Mouse (Mus musculus): ENCODE results near the gene Ntrk3.

Ntrk3 gene

GRCm38 (mm10) chr7:78737614-78738210 lies at the start of gene Ntrk3:
Ntrk3 (minus strand) TSS chr7:78738012.
- Histone ChIP-seq H3K36me3 (ENCODE audit: control insufficient read depth, insufficient read depth, low read length, poor library complexity, severe bottlenecking) (no peaks in the 10 kb centered on the region), H3K27me3 (ENCODE audit: control insufficient read depth, insufficient read depth, low read length, poor library complexity, severe bottlenecking) (no peaks in the 10 kb centered on the region)
- no peak for DNase-seq (ENCODE audit: low read depth, low spot score)

- H3K27me3 ChIP-seq (ENCODE audit: control insufficient read depth, insufficient read depth, low read length, poor library complexity, severe bottlenecking) = no peaks in the 10 kb centered on the region
- H3K36me3 ChIP-seq (ENCODE audit: control insufficient read depth, insufficient read depth, low read length, poor library complexity, severe bottlenecking) = no peaks in the 10 kb centered on the region
- no peak for DNase-seq (ENCODE audit: low read depth, low spot score)
These were observed 48.1 kb upstream of the Ntrk3 start for GRCm38 (mm10) chr7:78785906-78786305.

- DNase-seq (ENCODE audit: low read depth, low spot score) = peak; percentile 89
- H3K27me3 ChIP-seq (ENCODE audit: control insufficient read depth, insufficient read depth, low read length, poor library complexity, severe bottlenecking) = no peaks in the 10 kb centered on the region
- H3K36me3 ChIP-seq (ENCODE audit: control insufficient read depth, insufficient read depth, low read length, poor library complexity, severe bottlenecking) = no peaks in the 10 kb centered on the region
These were observed 45.1 kb upstream of the Ntrk3 start, which contains the start of the genes Mrps11 and Mrpl46 for GRCm38 (mm10) chr7:78782639-78783581. Mrps11 (plus strand) TSS chr7:78783119. Mrpl46 (minus strand) TSS chr7:78783531.

- peaks cover 4% of the 10 kb centered on the region for H3K36me3 ChIP-seq (ENCODE audit: control insufficient read depth, insufficient read depth, low read length, poor library complexity, severe bottlenecking)
- DNase-seq (ENCODE audit: low read depth, low spot score) = no peak
- no peaks in the 10 kb centered on the region for H3K27me3 ChIP-seq (ENCODE audit: control insufficient read depth, insufficient read depth, low read length, poor library complexity, severe bottlenecking)
These were observed 40.9 kb upstream of the Ntrk3 start for GRCm38 (mm10) chr7:78778741-78779140.

GRCm38 (mm10) chr7:78770936-78771335 lies 33.1 kb upstream of the Ntrk3 start:
- no peak for DNase-seq (ENCODE audit: low read depth, low spot score)
- Histone ChIP-seq H3K27me3 (ENCODE audit: control insufficient read depth, insufficient read depth, low read length, poor library complexity, severe bottlenecking) (no peaks in the 10 kb centered on the region), H3K36me3 (ENCODE audit: control insufficient read depth, insufficient read depth, low read length, poor library complexity, severe bottlenecking) (peaks cover 2% of the 10 kb centered on the region; the same call in 1 of the 2 replicates)

GRCm38 (mm10) chr7:78769075-78769652 lies 31.4 kb upstream of the Ntrk3 start:
- Histone ChIP-seq H3K36me3 (ENCODE audit: control insufficient read depth, insufficient read depth, low read length, poor library complexity, severe bottlenecking) (no peaks in the 10 kb centered on the region), H3K27me3 (ENCODE audit: control insufficient read depth, insufficient read depth, low read length, poor library complexity, severe bottlenecking) (no peaks in the 10 kb centered on the region)
- no peak for DNase-seq (ENCODE audit: low read depth, low spot score)

GRCm38 (mm10) chr7:78767929-78768531 lies 30.2 kb upstream of the Ntrk3 start:
- H3K27me3 ChIP-seq (ENCODE audit: control insufficient read depth, insufficient read depth, low read length, poor library complexity, severe bottlenecking) = no peaks in the 10 kb centered on the region
- no peak for DNase-seq (ENCODE audit: low read depth, low spot score)

GRCm38 (mm10) chr7:78766019-78766683 lies 28.3 kb upstream of the Ntrk3 start:
- DNase-seq (ENCODE audit: low read depth, low spot score) = peak; percentile 81
- Histone ChIP-seq H3K27me3 (ENCODE audit: control insufficient read depth, insufficient read depth, low read length, poor library complexity, severe bottlenecking) (no peaks in the 10 kb centered on the region), H3K36me3 (ENCODE audit: control insufficient read depth, insufficient read depth, low read length, poor library complexity, severe bottlenecking) (no peaks in the 10 kb centered on the region)

More at GRCm38 (mm10) chr7:78767929-78768531, 30.2 kb upstream of the Ntrk3 start:
- no peaks in the 10 kb centered on the region for H3K36me3 ChIP-seq (ENCODE audit: control insufficient read depth, insufficient read depth, low read length, poor library complexity, severe bottlenecking)

GRCm38 (mm10) chr7:78765215-78765631 lies 27.4 kb upstream of the Ntrk3 start:
- no peak for DNase-seq (ENCODE audit: low read depth, low spot score)
- Histone ChIP-seq H3K27me3 (ENCODE audit: control insufficient read depth, insufficient read depth, low read length, poor library complexity, severe bottlenecking) (no peaks in the 10 kb centered on the region), H3K36me3 (ENCODE audit: control insufficient read depth, insufficient read depth, low read length, poor library complexity, severe bottlenecking) (no peaks in the 10 kb centered on the region)

- no peak for DNase-seq (ENCODE audit: low read depth, low spot score)
- Histone ChIP-seq H3K36me3 (ENCODE audit: control insufficient read depth, insufficient read depth, low read length, poor library complexity, severe bottlenecking) (no peaks in the 10 kb centered on the region), H3K27me3 (ENCODE audit: control insufficient read depth, insufficient read depth, low read length, poor library complexity, severe bottlenecking) (no peaks in the 10 kb centered on the region)
These were observed 26.0 kb upstream of the Ntrk3 start for GRCm38 (mm10) chr7:78763801-78764200.

GRCm38 (mm10) chr7:78754458-78755000 lies 16.7 kb upstream of the Ntrk3 start:
- no peaks in the 10 kb centered on the region for H3K36me3 ChIP-seq (ENCODE audit: control insufficient read depth, insufficient read depth, low read length, poor library complexity, severe bottlenecking)
- no peak for DNase-seq (ENCODE audit: low read depth, low spot score)
- H3K27me3 ChIP-seq (ENCODE audit: control insufficient read depth, insufficient read depth, low read length, poor library complexity, severe bottlenecking) = no peaks in the 10 kb centered on the region

- Histone ChIP-seq H3K27me3 (ENCODE audit: control insufficient read depth, insufficient read depth, low read length, poor library complexity, severe bottlenecking) (no peaks in the 10 kb centered on the region), H3K36me3 (ENCODE audit: control insufficient read depth, insufficient read depth, low read length, poor library complexity, severe bottlenecking) (no peaks in the 10 kb centered on the region)
- no peak for DNase-seq (ENCODE audit: low read depth, low spot score)
These were observed 16.1 kb upstream of the Ntrk3 start for GRCm38 (mm10) chr7:78753752-78754457.

GRCm38 (mm10) chr7:78752961-78753360 lies 15.1 kb upstream of the Ntrk3 start:
- no peak for DNase-seq (ENCODE audit: low read depth, low spot score)
- Histone ChIP-seq H3K36me3 (ENCODE audit: control insufficient read depth, insufficient read depth, low read length, poor library complexity, severe bottlenecking) (no peaks in the 10 kb centered on the region), H3K27me3 (ENCODE audit: control insufficient read depth, insufficient read depth, low read length, poor library complexity, severe bottlenecking) (no peaks in the 10 kb centered on the region)

All from splenic B cell, adult 2 months (primary cell).